Mouse (Mus musculus): Measurements from ENCODE around the gene Arhgef10l.

The Arhgef10l gene

GRCm38 (mm10) chr4:140693513-140693912 lies 27.7 kb upstream of the Arhgef10l start:
- DNase-seq (ENCODE audit: low spot score) = no peak

- no peak for DNase-seq (ENCODE audit: low spot score)
Measured at GRCm38 (mm10) chr4:140691481-140691880, 25.7 kb upstream of the Arhgef10l start.

- no peak for DNase-seq (ENCODE audit: low spot score)
Measured at GRCm38 (mm10) chr4:140689873-140690655, 24.3 kb upstream of the Arhgef10l start.

- DNase-seq (ENCODE audit: low spot score) = no peak
Measured at GRCm38 (mm10) chr4:140688826-140689425, 23.1 kb upstream of the Arhgef10l start.

GRCm38 (mm10) chr4:140688044-140688825 lies 22.4 kb upstream of the Arhgef10l start:
- no peak for DNase-seq (ENCODE audit: low spot score)

- peak; percentile 54 for DNase-seq (ENCODE audit: low spot score)
Measured at GRCm38 (mm10) chr4:140684881-140685303, 19.1 kb upstream of the Arhgef10l start.

- no peak for DNase-seq (ENCODE audit: low spot score)
Measured at GRCm38 (mm10) chr4:140684141-140684871, 18.5 kb upstream of the Arhgef10l start.

- DNase-seq (ENCODE audit: low spot score) = no peak
Measured at GRCm38 (mm10) chr4:140683608-140684007, 17.8 kb upstream of the Arhgef10l start.

GRCm38 (mm10) chr4:140680731-140681397 lies 15.1 kb upstream of the Arhgef10l start:
- no peak for DNase-seq (ENCODE audit: low spot score)

GRCm38 (mm10) chr4:140679723-140680380 lies 14.0 kb upstream of the Arhgef10l start:
- peak; percentile 85 for DNase-seq (ENCODE audit: low spot score)

- DNase-seq (ENCODE audit: low spot score) = peak; percentile 58
Measured at GRCm38 (mm10) chr4:140679038-140679437, 13.2 kb upstream of the Arhgef10l start.

GRCm38 (mm10) chr4:140674345-140674926 lies 8.6 kb upstream of the Arhgef10l start:
- DNase-seq (ENCODE audit: low spot score) = peak; percentile 88

GRCm38 (mm10) chr4:140673527-140674264 lies 7.9 kb upstream of the Arhgef10l start:
- no peak for DNase-seq (ENCODE audit: low spot score)

- DNase-seq (ENCODE audit: low spot score) = no peak
Measured at GRCm38 (mm10) chr4:140667802-140668201, 2.0 kb upstream of the Arhgef10l start.

- DNase-seq (ENCODE audit: low spot score) = no peak
Measured at GRCm38 (mm10) chr4:140665053-140665452, 759 bp downstream of the Arhgef10l start.

- no peak for DNase-seq (ENCODE audit: low spot score)
Measured at GRCm38 (mm10) chr4:140662882-140663585, 2.8 kb downstream of the Arhgef10l start.

- DNase-seq (ENCODE audit: low spot score) = no peak
Measured at GRCm38 (mm10) chr4:140662453-140662852, 3.4 kb downstream of the Arhgef10l start.

- no peak for DNase-seq (ENCODE audit: low spot score)
Measured at GRCm38 (mm10) chr4:140661406-140662022, 4.3 kb downstream of the Arhgef10l start.

Data from retina, embryonic 14.5 days (tissue).